Mouse (Mus musculus) right cerebral cortex, postnatal 4 days (tissue): ENCODE measurements around the gene Nepro.

Experiments
- DNase-seq: peaks from one replicate; pipeline ENCODE4 v3.0.0-alpha.2; 2022

Gene Nepro

GRCm38 (mm10) chr16:44703458-44703857 lies 20.6 kb upstream of the Nepro start:
- DNase-seq = no peak

- no peak for DNase-seq
Measured at GRCm38 (mm10) chr16:44716305-44717140, 7.6 kb upstream of the Nepro start.

- DNase-seq = no peak
Measured at GRCm38 (mm10) chr16:44717141-44717634, 6.9 kb upstream of the Nepro start.

DNA sequence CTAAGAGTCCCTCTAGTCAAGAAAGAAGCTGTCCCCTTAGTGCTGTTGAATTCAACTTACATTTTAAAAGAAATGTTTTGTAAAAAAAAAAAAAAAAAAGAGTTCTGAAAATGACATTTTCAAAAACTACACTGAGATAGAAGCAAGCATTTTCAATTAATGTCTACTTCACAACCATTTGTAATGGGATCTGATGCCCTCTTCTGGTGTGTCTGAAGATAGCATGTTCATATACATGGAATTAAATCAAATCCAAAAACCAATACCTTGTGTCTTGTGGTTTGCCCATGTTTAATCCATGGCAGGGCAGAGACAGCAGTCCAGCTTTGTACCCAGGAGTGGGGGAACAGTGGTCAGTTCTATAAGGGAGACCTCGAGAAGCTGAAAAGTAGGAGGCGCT lies 6.3 kb upstream of the Nepro start:
- DNase-seq = no peak

GRCm38 (mm10) chr16:44719349-44719748 lies 4.8 kb upstream of the Nepro start:
- DNase-seq = no peak

- DNase-seq = no peak
Measured at GRCm38 (mm10) chr16:44720518-44720917, 3.6 kb upstream of the Nepro start.

GRCm38 (mm10) chr16:44722666-44723065 lies 1.4 kb upstream of the Nepro start:
- DNase-seq = no peak

DNA sequence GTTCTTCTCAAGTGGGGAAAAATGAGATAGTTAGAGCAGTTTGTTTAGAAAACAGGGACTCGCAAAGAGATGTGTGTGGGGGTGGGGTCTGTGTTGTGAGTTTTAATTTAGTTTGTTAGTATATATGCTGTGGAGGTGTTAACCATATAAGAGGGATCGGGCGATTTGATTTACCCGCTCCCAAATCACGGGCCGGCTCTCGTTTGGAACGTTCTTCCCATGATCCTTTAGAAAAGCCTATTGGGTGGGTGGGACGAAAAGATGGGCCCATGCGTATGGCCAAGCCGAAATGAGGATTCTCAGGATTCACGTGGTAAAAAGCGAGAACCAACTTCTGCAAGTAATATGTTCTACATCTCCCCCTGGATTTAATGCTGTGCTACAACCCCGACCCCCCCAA lies 746 bp downstream of the Nepro start:
- DNase-seq = peak; percentile 47

GRCm38 (mm10) chr16:44725286-44726223 lies 1.5 kb downstream of the Nepro start:
- DNase-seq = peak; percentile 59

- no peak for DNase-seq
Measured at GRCm38 (mm10) chr16:44727525-44727924, 3.4 kb downstream of the Nepro start.

- DNase-seq = no peak
Measured at GRCm38 (mm10) chr16:44734059-44734458, 10.0 kb downstream of the Nepro start.

DNA sequence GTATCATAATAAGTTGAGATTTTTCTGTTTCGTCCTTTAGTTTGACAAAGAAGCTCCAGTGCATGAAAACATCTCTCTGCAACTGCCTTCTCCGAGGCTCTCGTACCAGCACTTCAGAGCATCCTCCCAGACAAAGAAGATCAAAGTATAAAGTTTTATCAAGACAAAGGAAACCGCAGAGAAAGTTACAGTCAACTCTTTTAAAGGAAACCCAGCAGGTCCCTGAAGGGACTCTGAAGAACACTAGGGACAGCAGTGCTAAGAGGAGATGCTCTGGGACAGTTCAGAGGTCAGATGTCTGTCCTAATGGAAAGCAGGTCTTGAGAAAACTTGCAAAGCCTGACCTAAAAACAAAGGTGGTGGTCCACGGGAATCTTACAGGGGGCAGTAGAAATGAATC lies 11.6 kb downstream of the Nepro start:
- DNase-seq = no peak

GRCm38 (mm10) chr16:44736118-44736517 lies 12.0 kb downstream of the Nepro start:
- no peak for DNase-seq

DNA sequence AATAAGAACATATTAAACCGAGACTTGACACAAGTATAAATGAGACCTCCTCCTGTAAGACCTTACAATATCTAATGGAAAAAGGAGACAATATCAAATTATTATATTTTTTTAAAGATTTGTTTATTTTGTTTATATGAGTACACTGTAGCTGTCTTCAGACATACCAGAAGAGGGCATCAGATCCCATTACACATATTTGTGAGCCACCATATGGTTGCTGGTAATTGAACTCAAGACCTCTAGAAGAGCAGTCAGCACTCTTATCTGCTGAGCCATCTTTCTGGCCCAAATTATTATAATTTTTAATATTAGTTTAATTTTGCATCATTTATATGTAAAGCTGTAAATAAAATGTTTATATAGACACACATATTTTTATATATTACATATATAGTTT lies 18.7 kb downstream of the Nepro start:
- DNase-seq = no peak

DNA sequence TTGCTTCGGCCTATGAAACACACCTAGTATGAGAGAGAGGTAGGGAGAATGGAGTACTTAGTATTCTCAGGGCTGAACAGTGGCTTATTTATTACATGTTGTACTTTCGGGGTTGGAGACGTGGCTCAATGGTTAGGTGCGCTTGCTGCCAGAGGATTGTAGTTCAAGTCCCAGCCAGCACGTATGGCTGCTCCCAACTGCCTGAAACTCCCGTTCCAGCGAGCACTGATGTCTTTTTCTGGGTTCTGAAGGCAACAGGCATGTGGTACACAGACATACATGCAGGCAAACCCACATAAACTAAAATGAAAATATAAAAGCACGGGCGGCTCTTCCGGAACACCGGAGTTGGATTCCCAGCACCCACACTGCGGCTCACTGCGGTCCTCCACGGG lies 21.4 kb downstream of the Nepro start:
- no peak for DNase-seq

- DNase-seq = peak; percentile 79
Measured at GRCm38 (mm10) chr16:44745866-44746562, 21.9 kb downstream of the Nepro start, which contains the start of gene Gtpbp8. Gene Gtpbp8 (minus strand): TSS chr16:44746363.

GRCm38 (mm10) chr16:44748007-44748406 lies 23.9 kb downstream of the Nepro start:
- DNase-seq = no peak

GRCm38 (mm10) chr16:44757700-44758099 lies 33.6 kb downstream of the Nepro start:
- no peak for DNase-seq

- DNase-seq = no peak
Measured at GRCm38 (mm10) chr16:44761811-44762210, 37.7 kb downstream of the Nepro start.

DNA sequence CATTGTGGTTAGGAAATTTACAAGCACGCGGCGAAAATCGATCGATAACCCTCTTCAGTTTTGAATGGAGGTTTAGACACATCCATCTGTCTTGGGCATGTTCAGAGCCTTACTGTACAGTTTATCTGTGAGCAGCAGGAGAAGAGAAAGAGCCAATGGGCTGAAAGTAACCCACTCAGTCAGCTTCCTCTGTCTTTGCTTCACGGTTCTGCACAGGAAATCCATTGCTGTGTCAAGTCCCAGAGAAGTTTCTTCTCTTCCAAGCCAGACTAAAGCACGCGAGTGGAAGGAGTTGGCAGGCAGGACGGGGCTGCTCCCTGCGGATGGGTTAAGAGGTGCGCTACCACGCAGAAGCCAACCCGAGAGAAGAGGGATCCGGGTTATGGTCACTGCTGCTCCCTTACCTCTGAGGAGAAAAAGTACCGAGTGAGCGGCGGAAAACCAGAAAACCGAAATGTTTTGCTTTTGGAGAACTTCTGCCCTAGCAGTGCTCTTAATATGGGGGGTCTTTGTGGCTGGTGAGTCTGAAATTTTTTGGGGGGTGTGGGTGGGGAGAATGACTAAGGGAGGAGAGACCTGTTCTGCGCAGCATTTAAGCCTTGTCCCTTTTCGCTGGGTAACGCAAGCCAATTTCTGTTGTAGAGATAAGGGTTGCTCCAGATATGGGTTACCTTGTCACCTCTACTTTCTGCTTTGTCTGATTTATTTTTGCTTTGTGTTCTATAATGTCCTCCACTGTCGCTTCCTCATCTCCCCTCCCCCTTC lies 41.6 kb downstream of the Nepro start, which contains the start of gene Cd200r1:
Cd200r1 (plus strand) TSS at position 182 of the 765 bp plus-strand sequence.
- DNase-seq = no peak

DNA sequence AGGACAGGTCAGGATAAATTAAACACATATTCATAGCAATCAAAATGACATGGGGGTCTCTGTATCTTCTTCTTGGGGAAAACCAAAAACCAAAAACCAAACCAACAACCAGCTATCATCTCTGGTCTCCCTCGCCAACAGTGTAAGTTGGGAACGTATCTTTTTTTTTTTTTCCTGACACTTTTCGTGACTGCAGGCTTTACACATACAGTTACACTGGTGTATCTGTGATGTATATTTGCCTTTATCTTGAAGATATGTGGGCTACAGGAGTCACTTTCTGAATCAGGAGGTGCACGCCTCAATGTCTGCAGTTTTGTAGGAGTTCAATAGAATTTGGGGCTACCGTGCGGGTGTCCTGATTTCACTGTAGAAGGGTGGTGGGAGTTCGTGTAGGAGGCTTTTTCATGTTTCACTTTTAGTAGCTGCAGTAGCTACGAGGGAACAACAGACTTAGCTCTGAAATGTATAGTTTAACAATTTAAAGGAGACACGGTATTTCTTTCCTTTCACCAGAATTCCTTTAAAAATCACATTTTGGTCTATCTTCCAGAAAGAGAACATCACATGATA lies 42.3 kb downstream of the Nepro start:
- no peak for DNase-seq

DNA sequence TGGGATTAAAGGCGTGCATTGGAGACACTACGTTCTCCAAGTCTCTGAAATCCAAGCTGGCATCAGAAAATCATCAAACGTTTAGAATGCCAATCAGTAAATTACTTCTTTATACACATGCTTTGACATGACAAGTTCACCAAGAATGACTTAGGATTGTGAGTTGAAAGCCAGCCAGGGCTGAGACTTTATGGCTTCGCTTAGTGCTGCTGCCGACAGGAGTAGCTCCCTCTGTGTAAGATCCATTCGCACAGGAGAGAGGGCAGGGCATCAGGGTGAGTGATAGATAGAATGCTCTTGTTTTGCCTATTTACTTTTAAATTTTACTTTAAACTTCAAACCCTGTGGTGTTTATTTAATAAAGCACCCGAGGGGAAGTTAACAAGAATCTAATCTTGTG lies 43.4 kb downstream of the Nepro start:
- no peak for DNase-seq
